Mouse (Mus musculus) C2C12 (cell line): ENCODE data around the gene Usp13. TPM values are rescaled to one million over a fixed set of nuclear protein-coding genes. Genes with fewer than 3 reads are reported as not detected.

ENCODE experiments used
- H3K27me3 ChIP-seq: one replicate; pipeline ENCODE4 v1.6.1; 2011; ENCODE audit not compliant: control insufficient read depth, insufficient read depth, insufficient read length
- H3K36me3 ChIP-seq: one replicate; pipeline ENCODE4 v1.6.1; 2011; ENCODE audit not compliant: control insufficient read depth, insufficient read depth
- H3K4me3 ChIP-seq: one replicate; pipeline ENCODE4 v1.5.1; 2011; ENCODE audit warnings: mild to moderate bottlenecking, control low read depth; ENCODE audit not compliant: poor library complexity, insufficient read depth, severe bottlenecking
- H3K79me2 ChIP-seq: one replicate; pipeline ENCODE4 v1.6.1; 2011; ENCODE audit not compliant: control insufficient read depth, insufficient read depth
- H3K79me3 ChIP-seq: one replicate; pipeline ENCODE4 v1.6.1; 2011; ENCODE audit warnings: low read depth, control low read depth
- H3ac ChIP-seq: one replicate; pipeline ENCODE3; 2011; ENCODE audit warnings: low read depth; ENCODE audit not compliant: control insufficient read depth, insufficient read length
- CEBPB ChIP-seq: IDR thresholded peaks from one replicate; pipeline ENCODE4 v1.6.1; 2011; ENCODE audit warnings: low read depth, mild to moderate bottlenecking, control low read depth, moderate library complexity
- CTCF ChIP-seq: IDR thresholded peaks from one replicate; pipeline ENCODE4 v1.5.1; 2011; ENCODE audit not compliant: control insufficient read depth, insufficient read depth, insufficient read length
- FOSL1 ChIP-seq: IDR thresholded peaks from one replicate; pipeline ENCODE4 v1.8.0; 2011; ENCODE audit warnings: mild to moderate bottlenecking, low read length; ENCODE audit not compliant: poor library complexity, insufficient read depth, severe bottlenecking
- MAX ChIP-seq: IDR thresholded peaks from one replicate; pipeline ENCODE4 v1.6.1; 2011; ENCODE audit warnings: mild to moderate bottlenecking, control low read depth
- MYOD1 ChIP-seq: IDR thresholded peaks from one replicate; pipeline ENCODE4 v1.6.1; 2011; ENCODE audit warnings: low read depth; ENCODE audit not compliant: control insufficient read depth, insufficient read length
- MYOG ChIP-seq: IDR thresholded peaks from one replicate; pipeline ENCODE4 v1.6.1; 2011; ENCODE audit not compliant: control insufficient read depth, insufficient read length; ENCODE audit errors: extremely low read depth
- USF1 ChIP-seq: IDR thresholded peaks from one replicate; pipeline ENCODE4 v1.6.1; 2011; ENCODE audit warnings: low read depth, mild to moderate bottlenecking, control low read depth, moderate library complexity
- polyA plus RNA-seq: library from polyadenylated mRNA; unstranded; fragments of >200 nt; fragmentation: generic; extraction: Trizol; gene quantifications from one replicate; pipeline ENCODE4 v1.2.1, GENCODE M21; 2012; ENCODE audit warnings: missing spikeins

Usp13 gene
- polyA plus RNA-seq, 1 experiment: 2.4 TPM

- no peaks in the 10 kb centered on the region for H3K27me3 ChIP-seq
- no peak overlapping the region for H3ac ChIP-seq
- H3K79me2 ChIP-seq: no peaks in the 10 kb centered on the region
- no peaks in the 10 kb centered on the region for H3K36me3 ChIP-seq
- no peak for TF ChIP-seq USF1
- no peak for TF ChIP-seq FOSL1
- no peak for TF ChIP-seq MYOG
- no peak for TF ChIP-seq MYOD1
- TF ChIP-seq MAX: no peak
- no peak for TF ChIP-seq CTCF
- TF ChIP-seq CEBPB: no peak
- no peaks in the 10 kb centered on the region for H3K79me3 ChIP-seq
- H3K4me3 ChIP-seq: no peak overlapping the region
Measured at GRCm38 (mm10) chr3:32824923-32825322, 7.6 kb downstream of the Usp13 start.

- TF ChIP-seq CTCF: no peak
- TF ChIP-seq MYOD1: no peak
- TF ChIP-seq USF1: no peak
- no peak overlapping the region for H3ac ChIP-seq
Measured at GRCm38 (mm10) chr3:32825964-32826479, 8.7 kb downstream of the Usp13 start.

GRCm38 (mm10) chr3:32826701-32827100 is 9.4 kb downstream of the Usp13 start:
- TF ChIP-seq MYOD1 (no peak), FOSL1 (no peak), CEBPB (no peak), USF1 (no peak), CTCF (no peak), MYOG (no peak), MAX (no peak)
- no peaks in the 10 kb centered on the region for H3K79me2 ChIP-seq
- no peaks in the 10 kb centered on the region for H3K36me3 ChIP-seq
- H3ac ChIP-seq: no peak overlapping the region
- no peaks in the 10 kb centered on the region for H3K27me3 ChIP-seq
- H3K4me3 ChIP-seq: no peak overlapping the region
- no peaks in the 10 kb centered on the region for H3K79me3 ChIP-seq

More at GRCm38 (mm10) chr3:32825964-32826479, 8.7 kb downstream of the Usp13 start:
- no peaks in the 10 kb centered on the region for H3K79me2 ChIP-seq
- H3K79me3 ChIP-seq: no peaks in the 10 kb centered on the region
- H3K27me3 ChIP-seq: no peaks in the 10 kb centered on the region
- H3K36me3 ChIP-seq: no peaks in the 10 kb centered on the region
- no peak overlapping the region for H3K4me3 ChIP-seq

GRCm38 (mm10) chr3:32833871-32834270 is 16.5 kb downstream of the Usp13 start:
- Histone ChIP-seq H3K79me2 (no peaks in the 10 kb centered on the region), H3K36me3 (no peaks in the 10 kb centered on the region), H3K4me3 (no peak overlapping the region), H3ac (no peak overlapping the region), H3K27me3 (no peaks in the 10 kb centered on the region), H3K79me3 (no peaks in the 10 kb centered on the region)
- no peak for TF ChIP-seq USF1
- no peak for TF ChIP-seq CEBPB
- no peak for TF ChIP-seq CTCF
- no peak for TF ChIP-seq MAX
- TF ChIP-seq FOSL1: no peak
- no peak for TF ChIP-seq MYOG
- no peak for TF ChIP-seq MYOD1

- no peaks in the 10 kb centered on the region for H3K79me2 ChIP-seq
- no peak for TF ChIP-seq CEBPB
- no peak for TF ChIP-seq MYOD1
- no peak for TF ChIP-seq FOSL1
- no peak for TF ChIP-seq CTCF
- TF ChIP-seq USF1: no peak
- TF ChIP-seq MYOG: no peak
- no peak for TF ChIP-seq MAX
- no peaks in the 10 kb centered on the region for H3K27me3 ChIP-seq
- H3ac ChIP-seq: no peak overlapping the region
- no peaks in the 10 kb centered on the region for H3K36me3 ChIP-seq
- H3K4me3 ChIP-seq: no peak overlapping the region
- H3K79me3 ChIP-seq: no peaks in the 10 kb centered on the region
Measured at GRCm38 (mm10) chr3:32837847-32838246, 20.5 kb downstream of the Usp13 start.

- Histone ChIP-seq H3K79me3 (no peaks in the 10 kb centered on the region), H3K36me3 (no peaks in the 10 kb centered on the region), H3K79me2 (no peaks in the 10 kb centered on the region), H3K27me3 (no peaks in the 10 kb centered on the region), H3K4me3 (no peak overlapping the region), H3ac (no peak overlapping the region)
- TF ChIP-seq FOSL1 (no peak), MYOD1 (no peak), USF1 (no peak), MAX (no peak), MYOG (no peak), CEBPB (no peak), CTCF (no peak)
Measured at GRCm38 (mm10) chr3:32856362-32857107, 39.2 kb downstream of the Usp13 start.
